Mouse (Mus musculus): ENCODE data around the gene Tbc1d12.
"Not testable (repeated sequence)": the region's sequence is repeated elsewhere in the genome, so short reads cannot be mapped to it uniquely, and the experiment has no call there.

DNA sequence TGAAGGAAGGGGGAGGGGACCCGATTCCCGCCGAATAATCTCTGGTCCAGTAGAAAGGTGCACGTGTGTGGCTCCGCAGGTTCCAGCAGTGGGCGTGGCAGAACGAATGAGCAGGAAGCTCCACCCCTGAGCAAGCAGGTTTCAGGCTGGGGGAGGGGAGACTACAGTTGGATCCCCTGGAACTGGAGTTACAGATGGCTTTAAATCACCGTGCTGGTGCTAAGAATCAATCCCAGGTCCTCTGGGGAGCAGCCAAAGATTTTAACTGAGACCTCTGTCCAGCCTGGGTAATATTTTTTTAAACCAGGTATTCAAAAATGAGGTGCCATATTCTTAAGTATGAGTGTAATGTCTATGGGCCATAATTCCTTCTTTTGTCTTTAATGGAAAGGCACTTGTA, 38.4 kb downstream of the Tbc1d12 start:
- not testable (repeated sequence) for TF ChIP-seq USF1 (IDR thresholded peaks at IDR 0.05; ENCODE audit: low read depth); MYOD1 (IDR thresholded peaks at IDR 0.05; ENCODE audit: control insufficient read depth, insufficient read length, low read depth); CTCF (IDR thresholded peaks at IDR 0.05; ENCODE audit: control insufficient read depth, insufficient read depth, insufficient read length); MAX (IDR thresholded peaks at IDR 0.05); CEBPB (IDR thresholded peaks at IDR 0.05; ENCODE audit: low read depth); MYOG (IDR thresholded peaks at IDR 0.05; ENCODE audit: control insufficient read depth, extremely low read depth, insufficient read length); FOSL1 (IDR thresholded peaks at IDR 0.05; ENCODE audit: insufficient read depth, low read length, poor library complexity, severe bottlenecking)

Measured in C2C12 (cell line).